Mouse (Mus musculus) cerebellum, adult 2 months (tissue): Measurements from ENCODE around the gene Selenoo.

ENCODE experiments used
- CTCF ChIP-seq: fragments of 200-500 bp; IDR thresholded peaks from 2 replicates; pipeline ENCODE4 v1.5.1; 2011; ENCODE audit warnings: low read depth, mild to moderate bottlenecking, control low read depth, low read length, moderate library complexity, borderline replicate concordance; ENCODE audit not compliant: insufficient read depth
- POLR2A ChIP-seq: fragments of 200-500 bp; IDR thresholded peaks from 2 replicates; pipeline ENCODE4 v1.6.1; 2011; ENCODE audit warnings: low read length, control low read depth, borderline replicate concordance; ENCODE audit not compliant: insufficient read depth

DNA sequence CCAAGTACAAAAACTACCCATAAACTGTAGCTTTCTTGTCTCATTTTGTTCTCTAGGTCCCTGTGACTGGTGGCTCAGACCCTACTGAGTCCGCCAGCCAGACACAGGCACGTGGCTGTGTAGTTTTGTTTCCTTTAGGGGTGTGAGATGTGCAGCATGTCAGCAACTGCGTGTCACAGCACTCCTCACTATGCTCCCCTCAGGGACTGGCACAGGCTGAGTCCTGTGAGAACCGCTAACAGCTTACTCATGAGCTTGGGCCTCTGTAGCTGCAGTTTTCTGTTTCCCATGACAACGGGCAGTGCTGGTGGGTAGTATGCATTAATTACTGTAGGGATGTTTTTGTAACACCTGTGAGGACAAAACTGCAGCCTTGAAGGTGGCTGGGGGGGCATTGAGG, 3.3 kb downstream of the Selenoo start:
- TF ChIP-seq POLR2A (no peak), CTCF (no peak)
